Mouse (Mus musculus) midbrain, embryonic 10.5 days (tissue): Measurements from ENCODE around the gene Mrpl38. TPM values are rescaled to one million over a fixed set of nuclear protein-coding genes. Genes with fewer than 3 reads are reported as not detected.

Experiments used
- DNase-seq: peaks from one replicate; pipeline ENCODE4 v3.0.0-alpha.2; 2017; ENCODE audit warnings: low spot score
- H3K27ac ChIP-seq: fragments of 300-500 bp; sonication (generic); replicated peaks from 2 replicates; pipeline ENCODE4 v1.5.1; 2016; ENCODE audit warnings: mild to moderate bottlenecking
- H3K27me3 ChIP-seq: fragments of 300-500 bp; sonication (generic); 2 replicates; pipeline ENCODE4 v1.6.1; 2016; ENCODE audit warnings: low read depth, mild to moderate bottlenecking; ENCODE audit not compliant: poor library complexity, severe bottlenecking
- H3K36me3 ChIP-seq: fragments of 300-500 bp; sonication (generic); 2 replicates; pipeline ENCODE4 v1.6.1; 2016; ENCODE audit warnings: mild to moderate bottlenecking, moderate library complexity
- H3K4me1 ChIP-seq: fragments of 300-500 bp; sonication (generic); 2 replicates; pipeline ENCODE4 v1.6.1; 2016
- H3K4me3 ChIP-seq: fragments of 300-500 bp; sonication (generic); 2 replicates; pipeline ENCODE4 v1.5.1; 2016; ENCODE audit warnings: mild to moderate bottlenecking, moderate library complexity
- H3K9me3 ChIP-seq: fragments of 300-500 bp; sonication (generic); replicated peaks from 2 replicates; pipeline ENCODE4 v1.6.1; 2016; ENCODE audit warnings: mild to moderate bottlenecking
- WGBS: fragments of 180-500 bp; shearing (Covaris S2); methylation state at CpG from one replicate; pipeline ENCODE4 v1.1.7; 2016; 5-methylcytosine and 5-hydroxymethylcytosine counted together
- polyA plus RNA-seq: library from polyadenylated mRNA; unstranded; fragments of >200 nt; fragmentation: Nextera tagmentation; extraction: Ambion mirVana; gene quantifications from 2 replicates; pipeline ENCODE4 v1.2.1, GENCODE M21; 2016

The Mrpl38 gene
- 113 TPM in 2 replicates for polyA plus RNA-seq

DNA sequence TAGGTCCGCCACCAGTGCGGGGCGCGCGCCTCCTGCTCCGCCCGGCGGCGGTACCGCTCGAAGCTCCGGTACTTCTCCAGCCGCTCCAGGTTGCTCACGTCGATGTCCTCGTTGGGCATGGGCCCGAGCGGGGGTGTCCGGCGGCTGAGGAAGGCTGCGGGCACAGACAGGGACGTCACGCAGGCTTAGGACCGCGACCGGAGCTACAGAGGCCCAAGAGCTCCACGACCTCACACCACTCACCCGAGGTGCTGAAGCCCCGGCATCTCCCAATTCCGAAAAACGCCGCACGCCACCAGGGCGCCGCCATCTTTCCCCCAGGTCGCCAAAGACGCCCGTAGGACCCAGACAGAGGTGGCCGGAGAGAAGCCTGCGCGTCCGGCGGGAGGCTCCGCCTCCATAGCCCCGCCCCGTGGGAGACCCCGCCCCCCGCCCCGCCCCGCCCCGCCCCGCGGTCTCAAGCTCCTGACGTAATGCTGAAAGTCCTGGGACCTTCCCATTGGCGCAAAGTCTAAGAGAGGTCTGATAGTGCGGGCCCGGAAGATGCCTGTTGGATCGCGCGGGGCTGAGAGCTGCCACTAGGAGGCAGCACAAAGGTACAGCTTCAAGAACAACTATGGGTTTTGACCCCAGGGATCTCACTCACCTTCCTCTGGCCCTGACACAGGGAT lies at the start of gene Mrpl38:
TSS of gene Mrpl38 (minus strand) at position 401 of the 671 bp plus-strand sequence.
- Histone ChIP-seq H3K9me3 (no peaks in the 10 kb centered on the region), H3K36me3 (peaks cover 58% of the 10 kb centered on the region), H3K27me3 (no peaks in the 10 kb centered on the region), H3K27ac (peak within 1 kb of the TSS; percentile 88), H3K4me1 (peaks cover 26% of the 10 kb centered on the region), H3K4me3 (peak within 1 kb of the TSS; percentile 89)
- peak; percentile 97 for DNase-seq
- under 1% methylated on average over 60 of the region's 60 CpGs for WGBS

DNA sequence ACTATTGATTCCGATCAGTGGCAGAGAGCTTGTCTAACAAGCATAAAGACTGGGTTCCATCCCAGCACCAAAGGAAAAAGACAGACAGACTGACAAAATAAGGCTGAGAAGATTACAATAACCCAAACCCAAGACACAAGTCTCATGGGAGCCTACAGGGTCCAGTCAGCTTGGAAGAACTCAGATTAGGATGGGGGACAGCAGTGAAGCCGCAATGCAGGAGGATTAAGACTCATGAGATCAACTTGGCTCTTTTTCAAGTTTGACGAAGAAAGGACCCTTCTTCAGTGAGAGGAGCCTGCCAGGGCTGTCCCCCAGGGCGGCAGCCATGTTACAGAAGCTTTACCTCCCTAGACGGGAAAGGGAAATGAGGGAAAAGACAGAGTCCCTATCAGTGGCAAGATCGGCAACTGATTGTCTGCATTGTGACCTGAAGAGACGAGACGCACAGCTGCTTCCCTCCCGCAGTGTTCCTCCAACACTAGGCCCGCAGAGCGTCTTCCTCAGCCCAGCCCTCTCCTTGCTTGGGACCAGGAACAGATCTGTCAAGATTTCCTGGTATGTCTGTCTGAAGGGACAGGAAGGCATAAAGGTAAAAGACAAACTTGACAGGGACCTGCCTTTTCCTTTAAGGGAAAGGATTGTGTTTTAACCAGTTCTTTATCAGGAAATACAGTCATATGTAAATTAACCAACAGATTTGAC lies 48.7 kb upstream of the Mrpl38 start:
- WGBS, result 51% methylated on average over 11 of the region's 11 CpGs
- no peak for DNase-seq
- Histone ChIP-seq H3K4me3 (no peak overlapping the region), H3K9me3 (no peaks in the 10 kb centered on the region), H3K27me3 (no peaks in the 10 kb centered on the region), H3K36me3 (peaks cover 57% of the 10 kb centered on the region), H3K4me1 (peaks cover 17% of the 10 kb centered on the region), H3K27ac (peak overlapping the region; percentile 57)

DNA sequence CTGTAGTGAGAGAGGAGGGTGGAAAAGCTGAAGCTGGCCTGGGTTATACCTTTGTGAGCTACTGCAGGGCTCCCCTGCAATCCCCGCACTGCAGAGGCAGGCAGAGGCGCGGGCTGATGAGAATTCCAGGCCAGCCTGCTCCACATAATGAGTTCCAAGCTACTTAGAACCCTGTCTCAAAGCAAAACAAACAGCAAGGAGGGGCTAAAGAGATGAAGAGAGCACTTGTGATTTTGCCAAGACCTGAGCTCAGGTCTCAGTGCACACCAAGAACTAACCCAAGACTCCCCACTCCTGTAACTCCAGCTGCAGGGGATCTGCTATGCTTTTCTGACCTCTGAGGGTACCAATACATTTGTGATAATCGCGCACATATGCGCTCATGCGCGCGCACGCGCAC lies 47.7 kb upstream of the Mrpl38 start:
- Histone ChIP-seq H3K9me3 (no peaks in the 10 kb centered on the region), H3K4me3 (no peak overlapping the region), H3K36me3 (peaks cover 63% of the 10 kb centered on the region), H3K27ac (no peak overlapping the region; the same call in 1 of the 2 replicates), H3K27me3 (no peaks in the 10 kb centered on the region), H3K4me1 (peaks cover 17% of the 10 kb centered on the region)
- 92% methylated on average over 11 of the region's 11 CpGs for WGBS
- DNase-seq, result no peak

DNA sequence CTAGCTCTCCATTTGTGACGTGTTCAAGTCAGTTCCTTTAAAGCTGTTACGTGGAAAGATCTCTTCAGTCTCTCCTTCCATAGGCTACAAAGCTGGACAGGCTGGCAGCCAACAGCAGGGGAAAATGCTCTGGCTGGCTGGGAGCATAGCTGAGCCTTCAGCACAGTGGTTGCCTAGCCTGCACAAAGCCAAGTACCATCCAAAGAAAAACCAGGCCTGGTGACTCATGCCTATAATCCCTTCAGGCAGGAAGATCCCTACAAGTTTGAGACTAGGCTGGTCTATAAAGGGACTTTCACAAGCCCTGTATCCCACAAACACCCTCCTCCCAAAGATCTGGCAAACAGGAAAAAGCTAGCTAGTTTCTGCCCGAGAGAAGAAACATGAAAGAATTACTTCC lies 47.2 kb upstream of the Mrpl38 start:
- H3K27ac ChIP-seq, result no peak overlapping the region
- no peaks in the 10 kb centered on the region for H3K27me3 ChIP-seq

DNA sequence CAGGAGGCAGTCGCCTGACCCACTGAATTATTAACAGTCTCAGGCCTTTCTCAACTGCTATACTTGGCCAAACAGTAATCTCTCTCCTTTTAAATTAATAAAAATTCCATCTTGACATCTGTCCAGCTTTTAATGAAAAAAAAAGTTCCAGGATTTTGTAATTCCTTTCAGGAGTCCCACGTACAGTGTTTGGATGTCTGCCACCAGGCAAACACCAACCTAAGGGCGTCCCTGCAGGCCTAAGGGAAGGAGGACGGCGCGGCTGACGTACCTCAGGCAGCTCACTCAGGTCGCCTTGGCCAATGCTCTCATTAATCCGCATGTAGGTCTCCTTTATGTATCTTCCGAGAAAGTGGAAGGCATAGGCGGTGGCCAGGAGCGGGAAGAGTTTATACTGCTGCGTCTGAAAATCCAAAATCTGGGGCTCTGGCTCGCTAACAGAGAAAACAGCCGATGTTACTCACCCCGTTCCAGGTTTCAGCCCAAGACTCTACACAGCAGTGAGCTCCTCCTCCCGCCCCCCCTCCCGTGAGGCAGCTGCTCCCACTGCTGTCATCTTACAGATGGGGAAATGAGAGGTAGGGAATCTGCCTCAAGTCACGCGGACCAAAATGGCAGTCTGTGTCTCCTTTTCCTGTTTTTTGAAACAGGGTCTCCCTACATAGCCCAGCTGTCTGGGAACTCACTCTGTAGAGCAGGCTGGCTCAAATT lies 39.9 kb upstream of the Mrpl38 start:
- Histone ChIP-seq H3K27me3 (no peaks in the 10 kb centered on the region), H3K4me1 (no peaks in the 10 kb centered on the region), H3K27ac (no peak overlapping the region), H3K9me3 (no peaks in the 10 kb centered on the region), H3K36me3 (peaks cover 93% of the 10 kb centered on the region), H3K4me3 (no peak overlapping the region)
- no peak for DNase-seq
- 92% methylated on average over 20 of the region's 20 CpGs for WGBS

More for the DNA sequence above, 47.2 kb upstream of the Mrpl38 start:
- Histone ChIP-seq H3K9me3 (no peaks in the 10 kb centered on the region), H3K36me3 (peaks cover 63% of the 10 kb centered on the region), H3K4me3 (no peak overlapping the region), H3K4me1 (peaks cover 17% of the 10 kb centered on the region)
- DNase-seq, result no peak
- WGBS, result 86% methylated on average over 3 of the region's 3 CpGs

DNA sequence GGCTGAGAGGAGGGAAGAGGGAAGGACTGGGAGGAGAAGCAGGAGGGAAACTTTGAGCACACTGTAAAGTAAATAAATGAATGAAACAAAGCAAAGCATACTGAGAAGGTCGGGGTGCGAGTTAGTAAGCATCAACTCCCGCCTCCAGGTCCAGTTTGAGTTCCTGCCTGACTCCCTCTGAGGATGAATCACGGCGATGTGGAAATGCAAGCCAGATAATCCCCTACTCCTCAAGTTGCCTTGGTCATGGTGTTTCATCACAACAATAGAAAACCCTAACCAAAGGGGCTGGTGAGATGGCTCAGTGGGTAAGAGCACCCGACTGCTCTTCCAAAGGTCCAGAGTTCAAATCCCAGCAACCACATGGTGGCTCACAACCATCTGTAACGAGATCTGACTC lies 37.3 kb upstream of the Mrpl38 start:
- no peaks in the 10 kb centered on the region for H3K9me3 ChIP-seq
- H3K4me3 ChIP-seq, result no peak overlapping the region
- WGBS, result 84% methylated on average over 7 of the region's 7 CpGs
- H3K27me3 ChIP-seq, result no peaks in the 10 kb centered on the region
- peaks cover 94% of the 10 kb centered on the region for H3K36me3 ChIP-seq
- DNase-seq, result no peak
- no peaks in the 10 kb centered on the region for H3K4me1 ChIP-seq
- no peak overlapping the region for H3K27ac ChIP-seq

DNA sequence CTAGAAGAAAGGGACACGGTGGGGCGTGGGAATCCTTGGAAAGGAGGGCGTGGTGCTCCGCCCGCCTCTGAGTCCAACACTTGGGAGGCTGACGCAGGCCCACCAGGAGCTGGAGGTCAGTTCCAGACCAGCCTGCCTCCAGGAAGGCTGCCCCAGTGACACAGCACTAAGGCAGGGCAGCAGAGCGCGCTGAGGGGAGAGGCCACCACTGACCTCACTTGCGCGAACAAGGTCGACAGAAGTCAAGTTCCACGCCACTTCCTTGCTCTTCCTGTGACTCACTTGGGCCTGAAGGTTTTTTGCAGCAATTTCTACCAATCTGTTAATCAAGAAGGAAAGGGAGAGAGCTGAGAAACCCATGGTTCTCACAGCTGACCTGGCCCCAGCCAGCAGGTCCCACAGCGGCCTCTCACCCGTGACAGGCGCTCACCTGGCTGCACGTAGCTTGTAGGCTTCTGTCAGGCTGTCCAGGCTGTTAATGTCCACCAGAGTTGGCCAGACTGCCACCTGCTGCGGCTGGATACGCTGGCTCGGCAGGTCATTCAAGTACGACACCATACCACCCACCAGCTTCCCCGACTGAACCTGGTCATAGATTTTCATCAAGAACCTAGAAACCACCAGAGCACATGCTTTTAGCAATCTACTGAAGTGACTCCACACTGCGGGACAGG lies 36.2 kb upstream of the Mrpl38 start:
- no peaks in the 10 kb centered on the region for H3K4me1 ChIP-seq
- H3K9me3 ChIP-seq, result no peaks in the 10 kb centered on the region
- DNase-seq, result no peak
- H3K27ac ChIP-seq, result no peak overlapping the region
- no peak overlapping the region for H3K4me3 ChIP-seq
- no peaks in the 10 kb centered on the region for H3K27me3 ChIP-seq
- 93% methylated on average over 22 of the region's 22 CpGs for WGBS
- peaks cover 86% of the 10 kb centered on the region for H3K36me3 ChIP-seq

DNA sequence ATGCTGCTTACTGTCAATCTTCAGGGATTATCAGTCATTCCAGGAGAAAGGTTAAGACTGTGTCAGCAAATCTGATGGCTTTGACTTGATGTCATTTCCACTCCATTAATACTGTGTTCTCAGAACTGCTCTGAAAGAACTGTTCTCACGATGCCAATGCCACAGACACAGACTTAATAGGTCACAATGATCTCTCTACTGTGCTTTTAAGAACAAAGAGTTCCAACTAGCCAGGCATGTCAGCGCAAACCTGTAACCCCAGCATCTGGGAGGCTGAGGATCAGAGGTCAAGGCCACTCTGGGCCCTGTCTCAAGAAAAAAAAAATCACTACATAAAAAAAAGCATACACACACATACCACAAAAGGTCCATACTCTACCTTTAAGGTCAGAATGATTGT lies 33.3 kb upstream of the Mrpl38 start:
- Histone ChIP-seq H3K27me3 (peaks cover 4% of the 10 kb centered on the region; the same call in 1 of the 2 replicates), H3K27ac (no peak overlapping the region), H3K9me3 (no peaks in the 10 kb centered on the region), H3K4me1 (peaks cover 12% of the 10 kb centered on the region), H3K4me3 (no peak overlapping the region), H3K36me3 (peaks cover 59% of the 10 kb centered on the region)
- no peak for DNase-seq
- 96% methylated on average over 2 of the region's 2 CpGs for WGBS

DNA sequence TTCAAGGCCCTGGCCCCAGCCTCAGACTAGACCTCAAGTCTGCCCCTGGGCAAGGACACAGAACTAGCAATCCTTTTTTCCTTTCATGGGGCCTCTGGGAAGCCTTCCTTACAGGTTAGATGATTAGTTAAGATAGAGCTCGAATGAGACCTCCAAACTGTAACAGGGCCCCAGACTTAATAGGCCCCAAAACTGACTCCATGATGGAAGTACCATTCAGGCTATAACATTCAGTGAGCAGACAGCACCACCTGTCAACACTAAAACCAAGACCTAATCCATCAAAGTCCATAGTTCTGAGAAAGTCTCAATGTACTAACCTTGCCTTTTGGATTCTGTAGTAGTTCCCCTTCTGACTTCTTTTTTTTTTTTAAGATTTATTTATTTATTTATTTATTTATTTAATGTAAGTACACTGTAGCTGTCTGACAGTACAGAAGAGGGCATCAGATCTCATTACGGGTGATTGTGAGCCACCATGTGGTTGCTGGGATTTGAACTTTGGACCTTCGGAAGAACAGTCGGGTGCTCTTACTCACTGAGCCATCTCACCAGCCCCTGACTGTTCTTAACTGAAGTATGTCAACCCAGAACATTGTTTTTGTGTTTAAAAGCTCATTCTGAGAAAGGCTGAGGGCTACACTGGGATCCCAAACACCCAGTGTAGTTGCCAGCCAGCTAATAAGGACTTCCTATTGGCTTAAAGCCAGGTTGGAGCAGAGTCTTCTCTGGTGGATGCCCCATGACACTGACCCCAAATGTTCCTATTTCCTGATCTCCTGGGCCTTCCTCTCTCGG lies 31.5 kb upstream of the Mrpl38 start:
- H3K27me3 ChIP-seq, result peaks cover 4% of the 10 kb centered on the region; the same call in 1 of the 2 replicates
- H3K36me3 ChIP-seq, result peaks cover 56% of the 10 kb centered on the region
- no peak overlapping the region for H3K27ac ChIP-seq
- WGBS, result 85% methylated on average over 5 of the region's 5 CpGs
- H3K4me1 ChIP-seq, result peaks cover 21% of the 10 kb centered on the region
- DNase-seq, result no peak
- no peak overlapping the region for H3K4me3 ChIP-seq
- H3K9me3 ChIP-seq, result no peaks in the 10 kb centered on the region

DNA sequence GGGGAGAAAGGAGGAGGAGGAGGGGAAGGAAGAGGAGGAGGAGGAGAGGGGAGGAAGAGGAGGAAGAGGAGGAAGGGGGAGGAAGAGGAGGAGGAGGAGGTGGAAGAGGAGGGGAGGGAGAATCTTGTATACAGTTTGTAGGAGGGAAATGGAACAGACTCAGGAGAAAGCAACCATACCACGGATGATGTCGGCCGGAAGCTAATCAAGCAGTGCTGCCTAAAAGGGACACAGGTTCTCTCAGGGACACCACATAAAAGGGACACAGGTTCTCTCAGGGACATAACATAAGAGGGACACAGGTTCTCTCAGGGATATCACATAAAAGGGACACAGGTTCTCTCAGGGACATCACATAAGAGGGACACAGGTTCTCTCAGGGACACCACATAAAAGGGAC lies 30.5 kb upstream of the Mrpl38 start:
- Histone ChIP-seq H3K9me3 (no peaks in the 10 kb centered on the region), H3K27ac (no peak overlapping the region), H3K27me3 (peaks cover 4% of the 10 kb centered on the region; the same call in 1 of the 2 replicates), H3K36me3 (peaks cover 56% of the 10 kb centered on the region), H3K4me3 (no peak overlapping the region), H3K4me1 (peaks cover 21% of the 10 kb centered on the region)
- no peak for DNase-seq
- 84% methylated on average over 3 of the region's 3 CpGs for WGBS

DNA sequence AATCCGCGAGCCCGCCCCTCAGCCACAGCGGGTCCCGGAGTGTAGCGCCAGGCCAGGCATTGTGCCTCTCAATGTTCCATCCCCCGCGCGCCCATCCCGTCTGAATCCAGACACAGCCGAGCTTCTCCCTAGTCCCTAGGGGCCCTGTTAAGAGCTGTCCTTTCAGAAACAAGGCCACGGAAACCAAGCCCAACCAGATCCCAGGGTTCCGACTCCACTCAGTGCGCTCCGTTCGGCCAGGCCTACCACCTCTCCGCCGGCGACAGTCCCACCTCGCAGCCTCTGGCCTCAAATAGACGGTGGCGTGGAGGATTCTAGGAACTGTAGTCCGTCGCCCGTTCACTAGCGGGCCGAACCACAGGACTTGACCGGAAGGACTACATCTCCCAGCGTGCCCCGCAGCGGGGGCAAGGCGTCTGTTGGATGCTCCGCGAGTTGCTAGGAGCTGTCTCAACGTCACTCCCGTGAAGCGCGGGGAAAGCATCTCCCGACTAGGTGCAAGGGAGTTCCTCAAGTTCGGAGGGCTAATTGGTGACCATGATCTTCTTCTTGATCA lies 29.3 kb upstream of the Mrpl38 start, which contains the start of gene Fbf1:
TSS of gene Fbf1 (minus strand) at position 283 of the 556 bp plus-strand sequence.
- Histone ChIP-seq H3K36me3 (peaks cover 53% of the 10 kb centered on the region), H3K27me3 (peaks cover 4% of the 10 kb centered on the region; the same call in 1 of the 2 replicates), H3K4me1 (peaks cover 28% of the 10 kb centered on the region), H3K4me3 (peak within 1 kb of the TSS; percentile 79), H3K9me3 (no peaks in the 10 kb centered on the region), H3K27ac (peak within 1 kb of the TSS; percentile 91)
- WGBS, result under 1% methylated on average over 40 of the region's 40 CpGs
- peak; percentile 95 for DNase-seq
